8 mouse cellular contexts compared by ENCODE assay signal in genomic region chr13:67609066-67609876, GRCm38 (mm10). TPM values are rescaled to one million over a fixed set of nuclear protein-coding genes. Genes with fewer than 3 reads are reported as not detected.
A peak's percentile ranks its signal among the peaks of the same experiment; 100 is the strongest.
DNase-seq lines count a peak whose midpoint lies in the region; ATAC-seq and TF ChIP-seq lines count a peak whose summit lies in the region.

Zfp729b (minus strand) TSS chr13:67609707.

- peak within 1 kb of the TSS; percentile 63 for H3K9ac ChIP-seq in forebrain, embryonic 12.5 days
- H3K9ac ChIP-seq in heart, postnatal 0 days (replicated peaks; ENCODE audit: low read depth, low read length) = peak within 1 kb of the TSS; percentile 71
- peak within 1 kb of the TSS; percentile 77 for H3K9ac ChIP-seq in liver, embryonic 16.5 days (ENCODE audit: low read depth, low read length)
- H3K9ac ChIP-seq in neural tube, embryonic 13.5 days = peak within 1 kb of the TSS; percentile 79

- H3K27ac ChIP-seq in forebrain, embryonic 12.5 days = peak within 1 kb of the TSS; percentile 50; the same call in 1 of the 2 replicates
- peak within 1 kb of the TSS; percentile 70 for H3K27ac ChIP-seq in heart, postnatal 0 days (ENCODE audit: low read depth)
- peak within 1 kb of the TSS; percentile 15; the same call in 1 of the 2 replicates for H3K27ac ChIP-seq in liver, embryonic 16.5 days (ENCODE audit: low read length)
- peak within 1 kb of the TSS; percentile 72 for H3K27ac ChIP-seq in neural tube, embryonic 13.5 days (replicated peaks)
- peak within 1 kb of the TSS; percentile 68 for H3K27ac ChIP-seq in testis, adult 2 months (ENCODE audit: control insufficient read depth, insufficient read depth, low read depth, low read length)

- H3K4me3 ChIP-seq in E14TG2a.4 (replicated peaks; ENCODE audit: low read length) = peak within 1 kb of the TSS; percentile 72
- peak within 1 kb of the TSS; percentile 70 for H3K4me3 ChIP-seq in forebrain, embryonic 12.5 days (replicated peaks)
- H3K4me3 ChIP-seq in heart, postnatal 0 days (ENCODE audit: low read depth, low read length) = peak within 1 kb of the TSS; percentile 82
- peak within 1 kb of the TSS; percentile 75 for H3K4me3 ChIP-seq in liver, embryonic 16.5 days (ENCODE audit: low read depth, low read length)
- peak within 1 kb of the TSS; percentile 77 for H3K4me3 ChIP-seq in neural tube, embryonic 13.5 days
- H3K4me3 ChIP-seq in testis, adult 2 months (ENCODE audit: control insufficient read depth, low read depth, low read length) = peak within 1 kb of the TSS; percentile 99

- H3K9me3 ChIP-seq in E14TG2a.4 (ENCODE audit: low read length) = peaks cover 22% of the 10 kb centered on the region
- no peaks in the 10 kb centered on the region; the same call in 1 of the 2 replicates for H3K9me3 ChIP-seq in forebrain, embryonic 12.5 days
- H3K9me3 ChIP-seq in heart, postnatal 0 days (replicated peaks; ENCODE audit: control insufficient read depth, low read length) = no peaks in the 10 kb centered on the region
- H3K9me3 ChIP-seq in liver, embryonic 16.5 days (replicated peaks; ENCODE audit: control insufficient read depth, low read length) = no peaks in the 10 kb centered on the region
- H3K9me3 ChIP-seq in neural tube, embryonic 13.5 days = peaks cover 7% of the 10 kb centered on the region; the same call in 1 of the 2 replicates

- H3K4me2 ChIP-seq in forebrain, embryonic 12.5 days = peak within 1 kb of the TSS; percentile 60
- H3K4me2 ChIP-seq in heart, postnatal 0 days (ENCODE audit: low read depth, low read length) = peak within 1 kb of the TSS; percentile 54
- peak within 1 kb of the TSS; percentile 65 for H3K4me2 ChIP-seq in liver, embryonic 16.5 days (ENCODE audit: low read depth, low read length)
- peak within 1 kb of the TSS; percentile 68 for H3K4me2 ChIP-seq in neural tube, embryonic 13.5 days

- no peak for TF ChIP-seq EP300 in heart, postnatal 0 days (IDR thresholded peaks at IDR 0.05; ENCODE audit: low read depth)

- no peak for TF ChIP-seq CTCF in E14TG2a.4 (conservative IDR thresholded peaks at IDR 0.05; ENCODE audit: low read length)
- peak; percentile 54 for TF ChIP-seq CTCF in heart, postnatal 0 days (IDR thresholded peaks at IDR 0.05; ENCODE audit: low read depth)
- no peak for TF ChIP-seq CTCF in testis, adult 2 months (IDR thresholded peaks at IDR 0.05; ENCODE audit: control insufficient read depth, insufficient read depth, insufficient replicate concordance, low read depth, low read length)

- DNase-seq in c-Kit-positive CD71-positive TER-119-positive erythroid progenitor cells, embryonic 14.5 days (ENCODE audit: low spot score) = peak; percentile 82
- peak; percentile 79 for DNase-seq in heart, postnatal 0 days (ENCODE audit: low spot score)
- DNase-seq in kidney, postnatal 4 days = peak; percentile 94 to 96

- H3K36me3 ChIP-seq in E14TG2a.4 (ENCODE audit: insufficient read depth, low read length) = no peaks in the 10 kb centered on the region; the same call in 1 of the 2 replicates
- H3K36me3 ChIP-seq in forebrain, embryonic 12.5 days (replicated peaks) = no peaks in the 10 kb centered on the region
- H3K36me3 ChIP-seq in heart, postnatal 0 days (replicated peaks; ENCODE audit: control insufficient read depth, insufficient read depth, low read length) = no peaks in the 10 kb centered on the region
- H3K36me3 ChIP-seq in liver, embryonic 16.5 days (ENCODE audit: control insufficient read depth, insufficient read depth) = no peaks in the 10 kb centered on the region
- 0 out of 2 replicates have a peak, but pooled peaks cover 8% of the 10 kb centered on the region for H3K36me3 ChIP-seq in neural tube, embryonic 13.5 days
- H3K36me3 ChIP-seq in testis, adult 2 months (ENCODE audit: control insufficient read depth, insufficient read depth, low read length) = no peaks in the 10 kb centered on the region

- no peaks in the 10 kb centered on the region for H3K27me3 ChIP-seq in E14TG2a.4 (ENCODE audit: insufficient read depth, low read length)
- H3K27me3 ChIP-seq in forebrain, embryonic 12.5 days = no peaks in the 10 kb centered on the region
- H3K27me3 ChIP-seq in heart, postnatal 0 days (ENCODE audit: control insufficient read depth, insufficient read depth, low read length) = no peaks in the 10 kb centered on the region
- H3K27me3 ChIP-seq in liver, embryonic 16.5 days (ENCODE audit: control insufficient read depth, insufficient read depth, low read depth, low read length) = no peaks in the 10 kb centered on the region
- H3K27me3 ChIP-seq in neural tube, embryonic 13.5 days = no peaks in the 10 kb centered on the region
- H3K27me3 ChIP-seq in testis, adult 2 months (ENCODE audit: control insufficient read depth, insufficient read depth, low read length) = no peaks in the 10 kb centered on the region

- no peaks in the 10 kb centered on the region for H3K4me1 ChIP-seq in E14TG2a.4 (replicated peaks; ENCODE audit: low read depth, low read length)
- H3K4me1 ChIP-seq in forebrain, embryonic 12.5 days = peaks cover 4% of the 10 kb centered on the region
- no peaks in the 10 kb centered on the region for H3K4me1 ChIP-seq in heart, postnatal 0 days (ENCODE audit: control insufficient read depth, insufficient read depth)
- H3K4me1 ChIP-seq in liver, embryonic 16.5 days (ENCODE audit: control insufficient read depth, low read depth, low read length) = peaks cover 4% of the 10 kb centered on the region
- peaks cover 7% of the 10 kb centered on the region for H3K4me1 ChIP-seq in neural tube, embryonic 13.5 days (replicated peaks)
- peaks cover 2% of the 10 kb centered on the region; the same call in 1 of the 2 replicates for H3K4me1 ChIP-seq in testis, adult 2 months (ENCODE audit: control insufficient read depth, insufficient read depth, low read length)

- ATAC-seq in forebrain, embryonic 12.5 days (ENCODE audit: low FRiP score) = peak; percentile 97
- peak; percentile 95 for ATAC-seq in heart, postnatal 0 days (ENCODE audit: insufficient read depth, low read depth)
- peak; percentile 90 for ATAC-seq in liver, embryonic 16.5 days (ENCODE audit: low read depth)
- peak; percentile 97 for ATAC-seq in neural tube, embryonic 13.5 days (ENCODE audit: low read depth)

- 2% methylated on average over 20 of the region's 20 CpGs for WGBS in forebrain, embryonic 12.5 days
- WGBS in heart, postnatal 0 days = 2% methylated on average over 20 of the region's 20 CpGs
- WGBS in liver, embryonic 16.5 days (ENCODE audit: insufficient replicate concordance) = 3% methylated on average over 20 of the region's 20 CpGs
- 4% methylated on average over 20 of the region's 20 CpGs for WGBS in neural tube, embryonic 13.5 days

- TF ChIP-seq POLR2A in testis, adult 2 months (IDR thresholded peaks at IDR 0.05; ENCODE audit: control insufficient read depth, low read depth, low read length) = no peak

RNA-seq across cellular contexts. Expression of gene Zfp729b, which starts in this region (rescaled TPM):
- polyA plus RNA-seq in forebrain, embryonic 12.5 days (2016; fragmentation: Nextera tagmentation; extraction: Ambion mirVana) = 4.8 and 5.3 TPM in 2 replicates
- total RNA-seq in heart, postnatal 0 days (2014; rRNA removed; ENCODE audit: low replicate concordance) = 3.3 and 6.8 TPM in 2 replicates
- 1.7 and 1.9 TPM in 2 replicates for polyA plus RNA-seq in heart, postnatal 0 days (2015; fragmentation: Nextera tagmentation; extraction: Ambion mirVana)
- 1.1 TPM in 2 replicates for polyA plus RNA-seq in liver, embryonic 16.5 days (2015; fragmentation: Nextera tagmentation; extraction: Ambion mirVana)
- polyA plus RNA-seq in neural tube, embryonic 13.5 days (2015; fragmentation: Nextera tagmentation; extraction: Ambion mirVana) = 4.5 and 5.0 TPM in 2 replicates
- 0.32 and 0.34 TPM in 2 replicates for polyA plus RNA-seq in testis, adult 2 months (2012; rRNA removed)

Comparison
In these comparisons a context has a peak if more than half of its experiments do, and no peak if none do; other contexts are left out.
1. Peak in every context shown above with its lines: DNase-seq, ATAC-seq, H3K4me3 ChIP-seq and H3K27ac ChIP-seq.
2. H3K27ac ChIP-seq: peak in every context shown above with its lines; median percentile 72 in neural tube, embryonic 13.5 days; 70 in heart, postnatal 0 days; 68 in testis, adult 2 months; 50 in forebrain, embryonic 12.5 days; 15 in liver, embryonic 16.5 days.